Mouse (Mus musculus) MEL (cell line): Measurements from ENCODE around the gene Smarca2. TPM values are rescaled to one million over a fixed set of nuclear protein-coding genes. Genes with fewer than 3 reads are reported as not detected.

Experiments
- DNase-seq: peaks from one replicate; pipeline ENCODE4 v3.0.0; 2011; ENCODE audit warnings: low read depth, low spot score
- H3K27ac ChIP-seq: 2 replicates; pipeline ENCODE4 v1.5.1; 2012; ENCODE audit warnings: low read depth, mild to moderate bottlenecking, control low read depth, low read length, moderate library complexity; ENCODE audit not compliant: control insufficient read depth
- H3K27me3 ChIP-seq, 2 experiments: fragments of 150-350 bp in 1 of 2; sonication (generic) in 1 of 2; 2 replicates each; pipeline ENCODE4 v1.6.1; 2012; ENCODE audit warnings: low read length in 2 of 2, mild to moderate bottlenecking in 2 of 2, improper control_type of control experiment in 1 of 2, moderate library complexity in 1 of 2; ENCODE audit not compliant: insufficient read depth in 2 of 2, control insufficient read depth in 1 of 2
- H3K36me3 ChIP-seq, 2 experiments: 2 replicates each; pipeline ENCODE4 v1.6.1; 2012 to 2014; ENCODE audit warnings: low read length in 2 of 2, improper control_type of control experiment in 1 of 2, inconsistent platforms in 1 of 2, mild to moderate bottlenecking in 1 of 2; ENCODE audit not compliant: insufficient read depth in 2 of 2, control insufficient read depth in 1 of 2
- H3K4me1 ChIP-seq, 2 experiments: fragments of 150-350 bp in 1 of 2; sonication (generic) in 1 of 2; 2 replicates each; pipeline ENCODE4 v1.6.1; 2012; ENCODE audit warnings: low read length in 2 of 2, improper control_type of control experiment in 1 of 2, mild to moderate bottlenecking in 1 of 2; ENCODE audit not compliant: insufficient read depth in 2 of 2, control insufficient read depth in 1 of 2
- H3K4me3 ChIP-seq, 2 experiments: fragments of 150-350 bp in 1 of 2; sonication (generic) in 1 of 2; 2 replicates each; pipeline ENCODE4 v1.5.1; 2012; ENCODE audit warnings: low read depth in 2 of 2, low read length in 2 of 2, mild to moderate bottlenecking in 2 of 2, moderate library complexity in 2 of 2, control low read depth in 1 of 2, improper control_type of control experiment in 1 of 2; ENCODE audit not compliant: control insufficient read depth in 1 of 2, insufficient read depth in 1 of 2
- H3K79me2 ChIP-seq: 2 replicates; pipeline ENCODE4 v1.6.1; 2012; ENCODE audit warnings: mild to moderate bottlenecking, low read length, moderate library complexity; ENCODE audit not compliant: control insufficient read depth, poor library complexity, insufficient read depth
- H3K9ac ChIP-seq: 2 replicates; pipeline ENCODE4 v1.6.1; 2012; ENCODE audit warnings: low read depth, mild to moderate bottlenecking, control low read depth, low read length, moderate library complexity; ENCODE audit not compliant: control insufficient read depth, poor library complexity, severe bottlenecking
- H3K9me3 ChIP-seq: fragments of 150-350 bp; sonication (generic); replicated peaks from 2 replicates; pipeline ENCODE4 v1.6.1; 2012; ENCODE audit warnings: mild to moderate bottlenecking, low read length, improper control_type of control experiment, moderate library complexity; ENCODE audit not compliant: insufficient read depth
- BHLHE40 ChIP-seq: IDR thresholded peaks from 2 replicates; pipeline ENCODE4 v1.6.1; 2012; ENCODE audit warnings: low read depth, mild to moderate bottlenecking, inconsistent platforms, low read length, improper control_type of control experiment, borderline replicate concordance
- CHD2 ChIP-seq: IDR thresholded peaks from 2 replicates; pipeline ENCODE4 v1.6.1; 2011; ENCODE audit warnings: low read length, improper control_type of control experiment
- CTCF ChIP-seq, 3 experiments: IDR thresholded peaks in 2 of 3; conservative IDR thresholded peaks in 1 of 3; 2 replicates each; pipeline ENCODE4 v1.5.1; 2011 to 2012; ENCODE audit warnings: low read length in 3 of 3, low read depth in 2 of 3, mild to moderate bottlenecking in 2 of 3, improper control_type of control experiment in 1 of 3, inconsistent platforms in 1 of 3, mixed read lengths in 1 of 3, moderate library complexity in 1 of 3; ENCODE audit not compliant: control insufficient read depth in 1 of 3, insufficient read depth in 1 of 3, poor library complexity in 1 of 3, severe bottlenecking in 1 of 3
- E2F4 ChIP-seq: IDR thresholded peaks from 2 replicates; pipeline ENCODE4 v1.6.1; 2011; ENCODE audit warnings: low read depth, low read length, improper control_type of control experiment, borderline replicate concordance
- EP300 ChIP-seq, 2 experiments: IDR thresholded peaks; 2 replicates each; pipeline ENCODE4 v1.6.1; 2011; ENCODE audit warnings: improper control_type of control experiment in 2 of 2, low read length in 2 of 2, low read depth in 1 of 2, mild to moderate bottlenecking in 1 of 2
- ETS1 ChIP-seq: IDR thresholded peaks from 2 replicates; pipeline ENCODE4 v1.6.1; 2012; ENCODE audit warnings: low read depth, mild to moderate bottlenecking, inconsistent platforms, low read length, improper control_type of control experiment, moderate library complexity
- GABPA ChIP-seq: IDR thresholded peaks from 2 replicates; pipeline ENCODE4 v1.6.1; 2012; ENCODE audit warnings: low read depth, mild to moderate bottlenecking, inconsistent platforms, low read length, improper control_type of control experiment, moderate library complexity
- HCFC1 ChIP-seq: IDR thresholded peaks from 2 replicates; pipeline ENCODE4 v1.6.1; 2012; ENCODE audit warnings: low read depth, mild to moderate bottlenecking, inconsistent platforms, low read length, improper control_type of control experiment, moderate library complexity
- MAFK ChIP-seq: IDR thresholded peaks from 2 replicates; pipeline ENCODE4 v1.6.1; 2011; ENCODE audit warnings: low read depth, mild to moderate bottlenecking, low read length, improper control_type of control experiment, borderline replicate concordance
- MAX ChIP-seq: IDR thresholded peaks from 2 replicates; pipeline ENCODE4 v1.6.1; 2011; ENCODE audit warnings: low read length, improper control_type of control experiment
- MEF2A ChIP-seq: IDR thresholded peaks from 2 replicates; pipeline ENCODE4 v1.6.1; 2014; ENCODE audit warnings: low read depth, mild to moderate bottlenecking, inconsistent platforms, low read length, improper control_type of control experiment; ENCODE audit not compliant: poor library complexity, insufficient replicate concordance, severe bottlenecking; ENCODE audit errors: extremely low read depth
- MXI1 ChIP-seq: IDR thresholded peaks from 2 replicates; pipeline ENCODE4 v1.6.1; 2011; ENCODE audit warnings: mild to moderate bottlenecking, low read depth, low read length, improper control_type of control experiment
- MYB ChIP-seq: IDR thresholded peaks from 2 replicates; pipeline ENCODE4 v1.6.1; 2011; ENCODE audit warnings: mild to moderate bottlenecking, low read depth, low read length, improper control_type of control experiment
- MYC ChIP-seq: IDR thresholded peaks from 2 replicates; pipeline ENCODE4 v1.6.1; 2011; ENCODE audit warnings: low read depth, mild to moderate bottlenecking, low read length, improper control_type of control experiment, moderate library complexity
- NELFE ChIP-seq: IDR thresholded peaks from 2 replicates; pipeline ENCODE4 v1.6.1; 2011; ENCODE audit warnings: low read depth, low read length, improper control_type of control experiment
- NRF1 ChIP-seq: IDR thresholded peaks from 2 replicates; pipeline ENCODE4 v1.6.1; 2014; ENCODE audit warnings: low read depth, mild to moderate bottlenecking, inconsistent platforms, low read length, improper control_type of control experiment, moderate library complexity; ENCODE audit not compliant: poor library complexity, insufficient read depth, severe bottlenecking
- POLR2A ChIP-seq, 2 experiments: IDR thresholded peaks; 2 replicates each; pipeline ENCODE4 v1.6.1; 2011 to 2012; ENCODE audit warnings: low read length in 2 of 2, mild to moderate bottlenecking in 2 of 2, control low read depth in 1 of 2, improper control_type of control experiment in 1 of 2, low read depth in 1 of 2, moderate library complexity in 1 of 2; ENCODE audit not compliant: control insufficient read depth in 1 of 2, insufficient read depth in 1 of 2, poor library complexity in 1 of 2
- SIN3A ChIP-seq: IDR thresholded peaks from 2 replicates; pipeline ENCODE4 v1.6.1; 2012; ENCODE audit warnings: low read length, improper control_type of control experiment, inconsistent platforms
- TAL1 ChIP-seq: IDR thresholded peaks from 2 replicates; pipeline ENCODE4 v1.6.1; 2012; ENCODE audit warnings: mild to moderate bottlenecking, inconsistent platforms, low read length, moderate library complexity, mixed read lengths
- TBP ChIP-seq: IDR thresholded peaks from 2 replicates; pipeline ENCODE4 v1.8.0; 2011; ENCODE audit warnings: low read depth, low read length, improper control_type of control experiment
- UBTF ChIP-seq: IDR thresholded peaks from 2 replicates; pipeline ENCODE4 v1.6.1; 2012; ENCODE audit warnings: low read depth, mild to moderate bottlenecking, inconsistent platforms, low read length, improper control_type of control experiment, moderate library complexity, borderline replicate concordance; ENCODE audit not compliant: insufficient read depth
- USF1 ChIP-seq: IDR thresholded peaks from 2 replicates; pipeline ENCODE4 v1.6.1; 2014; ENCODE audit warnings: low read depth, mild to moderate bottlenecking, inconsistent platforms, low read length, improper control_type of control experiment, moderate library complexity
- ZNF384 ChIP-seq: IDR thresholded peaks from 2 replicates; pipeline ENCODE4 v1.6.1; 2012; ENCODE audit warnings: low read depth, mild to moderate bottlenecking, inconsistent platforms, low read length, improper control_type of control experiment
- polyA plus RNA-seq, 2 experiments: library from polyadenylated mRNA; stranded (reverse) in 1 of 2; unstranded in 1 of 2; fragments of >175 nt in 1 of 2; fragments of >200 nt in 1 of 2; gene quantifications; 2 replicates each; pipeline versions ENCODE4 v1.2.1 to v1.2.4; 2012; ENCODE audit warnings: low replicate concordance in 2 of 2, low read depth in 1 of 2; ENCODE audit not compliant: insufficient read length in 2 of 2, insufficient read depth in 1 of 2, missing spikeins in 1 of 2
- total RNA-seq: library from RNA; depleted of rRNA; stranded (reverse); fragments of 300-350 nt; gene quantifications from 2 replicates; pipeline ENCODE4 v1.2.3, GENCODE M21; 2012

Gene Smarca2
- total and polyA plus RNA-seq, 3 experiments = 6.6 to 23.2 TPM; not detected in 1

- Histone ChIP-seq H3K4me3 (peak overlapping the region; percentile 81 to 90), H3K27me3 (no peaks in the 10 kb centered on the region), H3K9me3 (no peaks in the 10 kb centered on the region), H3K36me3 (peaks cover 0 to 34% of the 10 kb centered on the region in 2 experiments; a peak in 2 of 4 replicates), H3K4me1 (peaks cover 24 to 25% of the 10 kb centered on the region in 2 experiments), H3K27ac (peak overlapping the region; percentile 55), H3K9ac (peak overlapping the region; percentile 81), H3K79me2 (peaks cover 18% of the 10 kb centered on the region)
- peak; percentile 79 for TF ChIP-seq MAX
- no peak for TF ChIP-seq MAFK
- 0 out of 2 replicates have a peak, but pooled peaks have one; percentile 15 for TF ChIP-seq ETS1
- peak; percentile 72; the same call in 1 of the 2 replicates for TF ChIP-seq MXI1
- TF ChIP-seq ZNF384 = no peak
- 0 out of 4 replicates have a peak, but pooled peaks of 1 of the 2 experiments have one; percentile 12 for TF ChIP-seq EP300 (IDR thresholded peaks at IDR 0.05; ENCODE audit: low read depth in 1 of 2, low read length in 2 of 2)
- TF ChIP-seq SIN3A = peak; percentile 16; the same call in 1 of the 2 replicates
- peak; percentile 54 for DNase-seq
Observed at GRCm38 (mm10) chr19:26607551-26608433, 2.9 kb downstream of the Smarca2 start.

GRCm38 (mm10) chr19:26608434-26608812, 3.6 kb downstream of the Smarca2 start:
- no peaks in the 10 kb centered on the region for H3K27me3 ChIP-seq
- peaks cover 0 to 38% of the 10 kb centered on the region in 2 experiments; a peak in 2 of 4 replicates for H3K36me3 ChIP-seq
- H3K4me3 ChIP-seq = peak overlapping the region; percentile 81 to 90
- H3K27ac ChIP-seq = no peak overlapping the region; the same call in 1 of the 2 replicates
- H3K79me2 ChIP-seq = peaks cover 18% of the 10 kb centered on the region
- no peaks in the 10 kb centered on the region for H3K9me3 ChIP-seq
- peak; percentile 15 for DNase-seq
- no peak for TF ChIP-seq NELFE
- TF ChIP-seq, all 39 proteins: peak for 0
- peaks cover 28 to 30% of the 10 kb centered on the region in 2 experiments for H3K4me1 ChIP-seq
- peak overlapping the region; percentile 81; the same call in 1 of the 2 replicates for H3K9ac ChIP-seq

- Histone ChIP-seq H3K27me3 (no peaks in the 10 kb centered on the region), H3K4me3 (no peak overlapping the region), H3K36me3 (peaks cover 0 to 44% of the 10 kb centered on the region in 2 experiments; a peak in 2 of 4 replicates), H3K79me2 (peaks cover 21% of the 10 kb centered on the region), H3K27ac (no peak overlapping the region), H3K9ac (no peak overlapping the region), H3K9me3 (no peaks in the 10 kb centered on the region), H3K4me1 (peaks cover 35 to 39% of the 10 kb centered on the region in 2 experiments)
- DNase-seq = peak; percentile 66
- TF ChIP-seq TBP (no peak), ZNF384 (no peak), GABPA (no peak), CHD2 (no peak), MYC (no peak), MEF2A (no peak), POLR2A (IDR thresholded peaks at IDR 0.05; ENCODE audit: control insufficient read depth in 1 of 2, insufficient read depth in 1 of 2, low read depth in 1 of 2, low read length in 2 of 2, poor library complexity in 1 of 2) (no peak), BHLHE40 (peak; percentile 28; the same call in 1 of the 2 replicates), USF1 (no peak), SIN3A (peak; percentile 73), MYB (no peak), HCFC1 (no peak), CTCF (IDR thresholded peaks at IDR 0.05 in 2 of 3, conservative IDR thresholded peaks at IDR 0.05 in 1 of 3; ENCODE audit: control insufficient read depth in 1 of 3, insufficient read depth in 1 of 3, low read depth in 2 of 3, low read length in 3 of 3, poor library complexity in 1 of 3, severe bottlenecking in 1 of 3) (no peak), ETS1 (no peak), E2F4 (no peak), TAL1 (no peak), EP300 (IDR thresholded peaks at IDR 0.05; ENCODE audit: low read depth in 1 of 2, low read length in 2 of 2) (0 out of 4 replicates have a peak, but pooled peaks of 1 of the 2 experiments have one; percentile 42), NRF1 (no peak), UBTF (no peak)
Observed at GRCm38 (mm10) chr19:26609637-26610036, 4.8 kb downstream of the Smarca2 start.
